Mouse (Mus musculus): ENCODE data around the gene Elk3.

GRCm38 (mm10) chr10:93338526-93338925, 27.6 kb upstream of the Elk3 start:
- TF ChIP-seq CTCF (IDR thresholded peaks at IDR 0.05; ENCODE audit: low read depth, low read length) (no peak), POLR2A (IDR thresholded peaks at IDR 0.05; ENCODE audit: insufficient read depth, low read length) (no peak), EP300 (IDR thresholded peaks at IDR 0.05; ENCODE audit: insufficient read depth, low read depth, low read length) (no peak)
